Mouse (Mus musculus) embryonic facial prominence, embryonic 12.5 days (tissue): Measurements from ENCODE around the gene Plekhg3. TPM values are rescaled to one million over a fixed set of nuclear protein-coding genes. Genes with fewer than 3 reads are reported as not detected.
A peak's percentile ranks its signal among the peaks of the same experiment; 100 is the strongest.

Source experiments
- ATAC-seq: fragments of 200-750 bp; cut with Nextera tagmentation; 2 replicates; pipeline ENCODE4 v1.8.0; 2017; ENCODE audit not compliant: insufficient number of reproducible peaks, insufficient read depth, low FRiP score, low TSS enrichment
- H3K27ac ChIP-seq: fragments of 300-500 bp; sonication (generic); 2 replicates; pipeline ENCODE4 v1.5.1; 2016; ENCODE audit warnings: mild to moderate bottlenecking
- H3K27me3 ChIP-seq: fragments of 300-500 bp; sonication (generic); 2 replicates; pipeline ENCODE4 v1.6.1; 2016; ENCODE audit warnings: mild to moderate bottlenecking, moderate library complexity
- H3K36me3 ChIP-seq: fragments of 300-500 bp; sonication (generic); 2 replicates; pipeline ENCODE4 v1.6.1; 2016; ENCODE audit warnings: mild to moderate bottlenecking
- H3K4me1 ChIP-seq: fragments of 300-500 bp; sonication (generic); 2 replicates; pipeline ENCODE4 v1.6.1; 2016
- H3K4me2 ChIP-seq: fragments of 300-500 bp; sonication (generic); replicated peaks from 2 replicates; pipeline ENCODE4 v1.6.1; 2016; ENCODE audit warnings: mild to moderate bottlenecking, moderate library complexity
- H3K4me3 ChIP-seq: fragments of 300-500 bp; sonication (generic); 2 replicates; pipeline ENCODE4 v1.5.1; 2016; ENCODE audit warnings: mild to moderate bottlenecking
- H3K9ac ChIP-seq: fragments of 300-500 bp; sonication (generic); 2 replicates; pipeline ENCODE4 v1.6.1; 2016; ENCODE audit warnings: mild to moderate bottlenecking, moderate library complexity
- H3K9me3 ChIP-seq: fragments of 300-500 bp; sonication (generic); 2 replicates; pipeline ENCODE4 v1.6.1; 2016; ENCODE audit warnings: mild to moderate bottlenecking, moderate library complexity
- WGBS: fragments of 180-500 bp; shearing (Covaris S2); methylation state at CpG from one replicate; pipeline ENCODE4 v1.1.7; 2016; 5-methylcytosine and 5-hydroxymethylcytosine counted together
- polyA plus RNA-seq: library from polyadenylated mRNA; unstranded; fragments of >200 nt; fragmentation: Nextera tagmentation; extraction: Ambion mirVana; gene quantifications from 2 replicates; pipeline ENCODE4 v1.2.1, GENCODE M21; 2016

Plekhg3 gene
- polyA plus RNA-seq, 1 experiment from 2014 or later: 4.5 TPM

GRCm38 (mm10) chr12:76540169-76540568 is 9.5 kb downstream of the Plekhg3 start:
- H3K4me1 ChIP-seq: peaks cover 15% of the 10 kb centered on the region; the same call in 1 of the 2 replicates
- WGBS: 87% methylated on average over 3 of the region's 3 CpGs
- peaks cover 17% of the 10 kb centered on the region for H3K27me3 ChIP-seq
- H3K9me3 ChIP-seq: peaks cover 4% of the 10 kb centered on the region; the same call in 1 of the 2 replicates
- no peak overlapping the region for H3K27ac ChIP-seq
- no peak overlapping the region for H3K9ac ChIP-seq
- H3K36me3 ChIP-seq: no peaks in the 10 kb centered on the region
- H3K4me2 ChIP-seq: no peak overlapping the region
- ATAC-seq: no peak
- H3K4me3 ChIP-seq: no peak overlapping the region

GRCm38 (mm10) chr12:76540701-76541221 is 10.1 kb downstream of the Plekhg3 start:
- ATAC-seq: no peak
- Histone ChIP-seq H3K4me2 (no peak overlapping the region), H3K4me3 (no peak overlapping the region), H3K4me1 (peaks cover 11% of the 10 kb centered on the region; the same call in 1 of the 2 replicates), H3K9me3 (peaks cover 4% of the 10 kb centered on the region; the same call in 1 of the 2 replicates), H3K27me3 (peaks cover 17% of the 10 kb centered on the region), H3K27ac (no peak overlapping the region), H3K9ac (no peak overlapping the region), H3K36me3 (no peaks in the 10 kb centered on the region)
- WGBS: 78% methylated on average over 10 of the region's 10 CpGs

- Histone ChIP-seq H3K9me3 (peaks cover 4% of the 10 kb centered on the region; the same call in 1 of the 2 replicates), H3K4me3 (no peak overlapping the region), H3K9ac (no peak overlapping the region), H3K4me2 (no peak overlapping the region), H3K4me1 (peaks cover 15% of the 10 kb centered on the region), H3K36me3 (no peaks in the 10 kb centered on the region), H3K27me3 (peaks cover 19% of the 10 kb centered on the region), H3K27ac (no peak overlapping the region)
- no peak for ATAC-seq
- WGBS: 34% methylated on average over 8 of the region's 8 CpGs
These were observed 10.8 kb downstream of the Plekhg3 start for GRCm38 (mm10) chr12:76541475-76541874.

GRCm38 (mm10) chr12:76541879-76542278 is 11.2 kb downstream of the Plekhg3 start:
- WGBS: 65% methylated on average over 6 of the region's 6 CpGs
- peaks cover 4% of the 10 kb centered on the region; the same call in 1 of the 2 replicates for H3K9me3 ChIP-seq
- no peak overlapping the region for H3K27ac ChIP-seq
- no peak overlapping the region for H3K4me3 ChIP-seq
- H3K36me3 ChIP-seq: no peaks in the 10 kb centered on the region
- ATAC-seq: no peak
- H3K9ac ChIP-seq: no peak overlapping the region
- H3K4me1 ChIP-seq: peaks cover 20% of the 10 kb centered on the region
- peaks cover 19% of the 10 kb centered on the region for H3K27me3 ChIP-seq
- no peak overlapping the region for H3K4me2 ChIP-seq

GRCm38 (mm10) chr12:76545786-76546370 is 15.2 kb downstream of the Plekhg3 start:
- Histone ChIP-seq H3K4me1 (peaks cover 30% of the 10 kb centered on the region), H3K36me3 (no peaks in the 10 kb centered on the region), H3K4me2 (peak overlapping the region; percentile 40; the same call in 1 of the 2 replicates), H3K27ac (no peak overlapping the region), H3K27me3 (peaks cover 41% of the 10 kb centered on the region), H3K4me3 (no peak overlapping the region), H3K9ac (no peak overlapping the region), H3K9me3 (no peaks in the 10 kb centered on the region)
- WGBS: 46% methylated on average over 15 of the region's 15 CpGs
- no peak for ATAC-seq

- H3K9ac ChIP-seq: no peak overlapping the region
- no peaks in the 10 kb centered on the region for H3K36me3 ChIP-seq
- ATAC-seq: no peak
- peaks cover 41% of the 10 kb centered on the region for H3K27me3 ChIP-seq
- H3K9me3 ChIP-seq: no peaks in the 10 kb centered on the region
- H3K4me1 ChIP-seq: peaks cover 27% of the 10 kb centered on the region
- peak overlapping the region; percentile 40 for H3K4me2 ChIP-seq
- peak overlapping the region; percentile 72 for H3K27ac ChIP-seq
- H3K4me3 ChIP-seq: peak overlapping the region; percentile 17
- 6% methylated on average over 28 of the region's 28 CpGs for WGBS
These were observed 15.9 kb downstream of the Plekhg3 start for GRCm38 (mm10) chr12:76546383-76547276.

- peak overlapping the region; percentile 40 for H3K4me2 ChIP-seq
- H3K27me3 ChIP-seq: peaks cover 41% of the 10 kb centered on the region
- H3K27ac ChIP-seq: peak overlapping the region; percentile 72
- peak overlapping the region; percentile 17; the same call in 1 of the 2 replicates for H3K4me3 ChIP-seq
- 21% methylated on average over 13 of the region's 13 CpGs for WGBS
- no peaks in the 10 kb centered on the region for H3K9me3 ChIP-seq
- H3K9ac ChIP-seq: no peak overlapping the region
- peak; percentile 47; the same call in 1 of the 2 replicates for ATAC-seq
- no peaks in the 10 kb centered on the region for H3K36me3 ChIP-seq
- peaks cover 23% of the 10 kb centered on the region for H3K4me1 ChIP-seq
These were observed 16.9 kb downstream of the Plekhg3 start for GRCm38 (mm10) chr12:76547409-76548081.

- ATAC-seq: 0 out of 2 replicates have a peak, but pooled peaks have one; percentile 13
- H3K9ac ChIP-seq: no peak overlapping the region
- 13% methylated on average over 7 of the region's 7 CpGs for WGBS
- H3K9me3 ChIP-seq: no peaks in the 10 kb centered on the region
- H3K27me3 ChIP-seq: peaks cover 41% of the 10 kb centered on the region
- peak overlapping the region; percentile 15; the same call in 1 of the 2 replicates for H3K4me2 ChIP-seq
- H3K27ac ChIP-seq: peak overlapping the region; percentile 46; the same call in 1 of the 2 replicates
- peaks cover 23% of the 10 kb centered on the region for H3K4me1 ChIP-seq
- H3K36me3 ChIP-seq: no peaks in the 10 kb centered on the region
- no peak overlapping the region for H3K4me3 ChIP-seq
These were observed 17.4 kb downstream of the Plekhg3 start for GRCm38 (mm10) chr12:76548082-76548423.

- Histone ChIP-seq H3K4me2 (no peak overlapping the region), H3K9ac (no peak overlapping the region), H3K27ac (no peak overlapping the region), H3K4me1 (peaks cover 31% of the 10 kb centered on the region), H3K9me3 (no peaks in the 10 kb centered on the region), H3K27me3 (peaks cover 41% of the 10 kb centered on the region), H3K36me3 (no peaks in the 10 kb centered on the region), H3K4me3 (no peak overlapping the region)
- 56% methylated on average over 3 of the region's 3 CpGs for WGBS
- ATAC-seq: no peak
These were observed 18.5 kb downstream of the Plekhg3 start for GRCm38 (mm10) chr12:76549203-76549602.

GRCm38 (mm10) chr12:76552321-76552720 is 21.6 kb downstream of the Plekhg3 start:
- H3K9me3 ChIP-seq: no peaks in the 10 kb centered on the region
- H3K27ac ChIP-seq: no peak overlapping the region
- peaks cover 25% of the 10 kb centered on the region for H3K4me1 ChIP-seq
- 74% methylated on average over 8 of the region's 8 CpGs for WGBS
- H3K27me3 ChIP-seq: peaks cover 18% of the 10 kb centered on the region; the same call in 1 of the 2 replicates
- ATAC-seq: no peak
- H3K9ac ChIP-seq: no peak overlapping the region
- H3K36me3 ChIP-seq: no peaks in the 10 kb centered on the region
- no peak overlapping the region for H3K4me3 ChIP-seq
- no peak overlapping the region for H3K4me2 ChIP-seq

GRCm38 (mm10) chr12:76552958-76553357 is 22.3 kb downstream of the Plekhg3 start:
- no peak for ATAC-seq
- peaks cover 12% of the 10 kb centered on the region; the same call in 1 of the 2 replicates for H3K27me3 ChIP-seq

More at GRCm38 (mm10) chr12:76552958-76553357, 22.3 kb downstream of the Plekhg3 start:
- no peaks in the 10 kb centered on the region for H3K36me3 ChIP-seq
- no peak overlapping the region for H3K9ac ChIP-seq
- no peak overlapping the region for H3K4me2 ChIP-seq
- WGBS: 83% methylated on average over 4 of the region's 4 CpGs
- peaks cover 23% of the 10 kb centered on the region for H3K4me1 ChIP-seq
- no peaks in the 10 kb centered on the region for H3K9me3 ChIP-seq
- no peak overlapping the region for H3K27ac ChIP-seq
- H3K4me3 ChIP-seq: no peak overlapping the region
